Mouse (Mus musculus) kidney, embryonic 14.5 days (tissue): ENCODE measurements around the gene Rere. TPM values are rescaled to one million over a fixed set of nuclear protein-coding genes. Genes with fewer than 3 reads are reported as not detected.

Experiments
- ATAC-seq: fragments of 200-750 bp; cut with Nextera tagmentation; 2 replicates; pipeline ENCODE4 v1.8.0; 2017; ENCODE audit warnings: moderate number of reproducible peaks, mild to moderate bottlenecking, moderate TSS enrichment, moderate library complexity; ENCODE audit not compliant: low FRiP score, low TSS enrichment
- H3K27ac ChIP-seq: fragments of 300-500 bp; sonication (generic); 2 replicates; pipeline ENCODE4 v1.5.1; 2014; ENCODE audit warnings: low read depth, mild to moderate bottlenecking, low read length, moderate library complexity, mixed read lengths
- H3K27me3 ChIP-seq: fragments of 300-500 bp; sonication (generic); 2 replicates; pipeline ENCODE4 v1.6.1; 2014; ENCODE audit warnings: mild to moderate bottlenecking, low read length; ENCODE audit not compliant: control insufficient read depth, insufficient read depth
- H3K36me3 ChIP-seq: fragments of 300-500 bp; sonication (generic); 2 replicates; pipeline ENCODE4 v1.6.1; 2014; ENCODE audit warnings: low read length, mixed read lengths; ENCODE audit not compliant: control insufficient read depth, insufficient read depth
- H3K4me1 ChIP-seq: fragments of 300-500 bp; sonication (generic); 2 replicates; pipeline ENCODE4 v1.6.1; 2014; ENCODE audit warnings: low read length, mixed read lengths; ENCODE audit not compliant: control insufficient read depth, insufficient read depth
- H3K4me2 ChIP-seq: fragments of 300-500 bp; sonication (generic); replicated peaks from 2 replicates; pipeline ENCODE4 v1.6.1; 2014; ENCODE audit warnings: low read depth, mild to moderate bottlenecking, low read length
- H3K4me3 ChIP-seq: fragments of 300-500 bp; sonication (generic); 2 replicates; pipeline ENCODE4 v1.5.1; 2014; ENCODE audit warnings: mild to moderate bottlenecking, low read length
- H3K9ac ChIP-seq: fragments of 300-500 bp; sonication (generic); 2 replicates; pipeline ENCODE4 v1.6.1; 2014; ENCODE audit warnings: low read depth, mild to moderate bottlenecking, low read length, moderate library complexity
- H3K9me3 ChIP-seq: fragments of 300-500 bp; sonication (generic); 2 replicates; pipeline ENCODE4 v1.6.1; 2016; ENCODE audit warnings: low read length; ENCODE audit not compliant: control insufficient read depth
- WGBS: fragments of 180-500 bp; shearing (Covaris S2); extraction: QIAGEN DNeasy Blood & Tissue Kit; methylation state at CpG from one replicate; pipeline ENCODE4 v1.1.7; 2014; 5-methylcytosine and 5-hydroxymethylcytosine counted together
- polyA plus RNA-seq: library from polyadenylated mRNA; unstranded; fragments of >200 nt; fragmentation: Nextera tagmentation; extraction: Ambion mirVana; gene quantifications from 2 replicates; pipeline ENCODE4 v1.2.1, GENCODE M21; 2014

Rere gene
- polyA plus RNA-seq, 1 experiment from 2014 or later, result 49.9 TPM

GRCm38 (mm10) chr4:150616841-150617240, 335.4 kb downstream of the Rere start:
- no peak for ATAC-seq
- Histone ChIP-seq H3K9ac (no peak overlapping the region), H3K4me1 (no peaks in the 10 kb centered on the region), H3K27ac (no peak overlapping the region), H3K27me3 (no peaks in the 10 kb centered on the region), H3K36me3 (peaks cover 88% of the 10 kb centered on the region), H3K9me3 (no peaks in the 10 kb centered on the region), H3K4me3 (no peak overlapping the region), H3K4me2 (no peak overlapping the region)
- WGBS, result 95% methylated on average over 20 of the region's 20 CpGs

GRCm38 (mm10) chr4:150619011-150619410, 337.6 kb downstream of the Rere start:
- Histone ChIP-seq H3K27ac (no peak overlapping the region), H3K4me2 (no peak overlapping the region), H3K4me1 (no peaks in the 10 kb centered on the region), H3K9ac (no peak overlapping the region), H3K36me3 (peaks cover 81% of the 10 kb centered on the region), H3K27me3 (no peaks in the 10 kb centered on the region), H3K9me3 (no peaks in the 10 kb centered on the region), H3K4me3 (no peak overlapping the region)
- 79% methylated on average over 7 of the region's 7 CpGs for WGBS
- ATAC-seq, result no peak

GRCm38 (mm10) chr4:150622641-150623040, 341.2 kb downstream of the Rere start:
- Histone ChIP-seq H3K4me2 (no peak overlapping the region), H3K27ac (no peak overlapping the region), H3K4me3 (no peak overlapping the region), H3K9me3 (no peaks in the 10 kb centered on the region), H3K9ac (no peak overlapping the region), H3K4me1 (no peaks in the 10 kb centered on the region), H3K36me3 (peaks cover 44% of the 10 kb centered on the region), H3K27me3 (no peaks in the 10 kb centered on the region)
- WGBS, result 93% methylated on average over 13 of the region's 13 CpGs
- ATAC-seq, result no peak

GRCm38 (mm10) chr4:150624214-150624823, 342.9 kb downstream of the Rere start:
- Histone ChIP-seq H3K36me3 (peaks cover 28% of the 10 kb centered on the region), H3K4me3 (no peak overlapping the region), H3K9ac (no peak overlapping the region), H3K27me3 (no peaks in the 10 kb centered on the region), H3K4me1 (no peaks in the 10 kb centered on the region), H3K27ac (no peak overlapping the region), H3K4me2 (no peak overlapping the region), H3K9me3 (no peaks in the 10 kb centered on the region)
- WGBS, result 40% methylated on average over 11 of the region's 11 CpGs
- ATAC-seq, result no peak

GRCm38 (mm10) chr4:150624933-150625332, 343.5 kb downstream of the Rere start:
- Histone ChIP-seq H3K27me3 (no peaks in the 10 kb centered on the region), H3K4me2 (no peak overlapping the region), H3K9ac (no peak overlapping the region), H3K4me1 (no peaks in the 10 kb centered on the region), H3K36me3 (peaks cover 23% of the 10 kb centered on the region), H3K27ac (no peak overlapping the region), H3K9me3 (no peaks in the 10 kb centered on the region), H3K4me3 (no peak overlapping the region)
- no peak; the same call in 1 of the 2 replicates for ATAC-seq
- WGBS, result 78% methylated on average over 4 of the region's 4 CpGs

GRCm38 (mm10) chr4:150625425-150625824, 344.0 kb downstream of the Rere start:
- no peak overlapping the region for H3K4me2 ChIP-seq
- no peak overlapping the region for H3K27ac ChIP-seq
- H3K4me3 ChIP-seq, result no peak overlapping the region
- H3K9ac ChIP-seq, result no peak overlapping the region
- no peaks in the 10 kb centered on the region for H3K9me3 ChIP-seq
- H3K36me3 ChIP-seq, result peaks cover 19% of the 10 kb centered on the region; the same call in 1 of the 2 replicates
- 26% methylated on average over 1 of the region's 1 CpGs for WGBS
- no peaks in the 10 kb centered on the region for H3K4me1 ChIP-seq
- ATAC-seq, result peak; percentile 76
- H3K27me3 ChIP-seq, result no peaks in the 10 kb centered on the region

- H3K4me1 ChIP-seq, result no peaks in the 10 kb centered on the region
- H3K27ac ChIP-seq, result no peak overlapping the region
- 50% methylated on average over 6 of the region's 6 CpGs for WGBS
Observed at GRCm38 (mm10) chr4:150625951-150626732, 344.7 kb downstream of the Rere start.

GRCm38 (mm10) chr4:150629266-150629665, 347.8 kb downstream of the Rere start:
- Histone ChIP-seq H3K4me1 (no peaks in the 10 kb centered on the region), H3K4me3 (no peak overlapping the region), H3K27me3 (no peaks in the 10 kb centered on the region), H3K27ac (no peak overlapping the region), H3K4me2 (no peak overlapping the region), H3K9ac (no peak overlapping the region), H3K9me3 (no peaks in the 10 kb centered on the region), H3K36me3 (no peaks in the 10 kb centered on the region)
- 54% methylated on average over 11 of the region's 11 CpGs for WGBS
- no peak for ATAC-seq

More at GRCm38 (mm10) chr4:150625951-150626732, 344.7 kb downstream of the Rere start:
- H3K4me3 ChIP-seq, result no peak overlapping the region
- no peak overlapping the region for H3K9ac ChIP-seq
- no peaks in the 10 kb centered on the region for H3K27me3 ChIP-seq
- H3K4me2 ChIP-seq, result no peak overlapping the region
- no peak for ATAC-seq
- H3K36me3 ChIP-seq, result peaks cover 15% of the 10 kb centered on the region; the same call in 1 of the 2 replicates
- H3K9me3 ChIP-seq, result no peaks in the 10 kb centered on the region

GRCm38 (mm10) chr4:150635568-150635967, 354.1 kb downstream of the Rere start:
- H3K4me2 ChIP-seq, result no peak overlapping the region
- no peak for ATAC-seq
- no peaks in the 10 kb centered on the region for H3K36me3 ChIP-seq
- H3K9me3 ChIP-seq, result no peaks in the 10 kb centered on the region
- H3K9ac ChIP-seq, result no peak overlapping the region
- H3K27me3 ChIP-seq, result no peaks in the 10 kb centered on the region
- WGBS, result 87% methylated on average over 10 of the region's 10 CpGs
- no peak overlapping the region for H3K27ac ChIP-seq
- no peak overlapping the region for H3K4me3 ChIP-seq
- no peaks in the 10 kb centered on the region for H3K4me1 ChIP-seq
